Comparison of ENCODE assay signal across 8 mouse cellular contexts in the genomic region with DNA sequence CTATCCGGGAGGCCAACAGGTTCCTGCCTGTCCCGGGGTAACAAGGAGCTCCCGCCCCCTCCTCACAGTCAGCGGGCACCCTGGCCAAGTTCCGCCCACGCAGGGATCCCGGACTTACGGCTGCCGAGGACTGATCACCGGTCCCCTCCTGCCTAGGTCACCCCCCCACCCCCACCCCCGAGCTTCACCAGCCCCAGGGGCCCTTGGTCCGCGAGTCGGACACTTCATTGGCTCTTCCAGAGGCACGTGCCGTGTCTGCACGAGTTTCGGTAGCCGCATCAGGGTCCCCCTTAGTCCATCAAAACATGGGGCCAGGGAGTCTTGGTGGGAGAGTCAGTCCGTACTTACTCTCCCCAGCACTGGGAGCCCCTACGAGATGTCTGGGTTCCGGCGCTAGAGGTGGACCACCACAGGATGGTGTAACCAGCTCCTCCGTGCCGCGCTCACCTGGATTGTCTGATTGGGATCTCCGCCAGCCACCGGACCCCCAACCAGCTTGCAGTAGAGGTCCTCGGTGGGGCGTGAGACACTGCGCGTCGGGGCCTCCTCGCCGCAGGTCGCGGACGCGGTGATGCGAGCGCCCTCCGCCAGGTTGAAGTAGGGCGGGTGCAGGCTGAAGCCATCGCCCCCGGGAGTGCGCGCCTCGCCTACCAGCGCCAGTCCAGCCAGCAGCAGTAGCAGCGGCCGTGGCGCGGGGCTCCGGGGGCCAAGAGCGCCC. TPM values are rescaled to one million over a fixed set of nuclear protein-coding genes. Genes with fewer than 3 reads are reported as not detected.
DNase-seq lines count a peak whose midpoint lies in the region; ATAC-seq lines count a peak whose summit lies in the region.

No protein-coding gene starts in this region.

- peaks cover 68% of the 10 kb centered on the region for H3K4me1 ChIP-seq in limb, embryonic 10.5 days
- peaks cover 46% of the 10 kb centered on the region for H3K4me1 ChIP-seq in midbrain, embryonic 13.5 days (replicated peaks)

- peak overlapping the region; percentile 77 for H3K4me3 ChIP-seq in limb, embryonic 10.5 days
- H3K4me3 ChIP-seq in midbrain, embryonic 13.5 days (replicated peaks) = peak overlapping the region; percentile 59

- no peaks in the 10 kb centered on the region for H3K36me3 ChIP-seq in limb, embryonic 10.5 days
- no peaks in the 10 kb centered on the region for H3K36me3 ChIP-seq in midbrain, embryonic 13.5 days

- peak; percentile 22 for ATAC-seq in midbrain, embryonic 13.5 days
- ATAC-seq in monocyte, adult 5-6 weeks (replicated peaks; ENCODE audit: insufficient number of reproducible peaks, low FRiP score, low TSS enrichment, poor library complexity, severe bottlenecking) = no peak

- peak overlapping the region; percentile 83 for H3K27ac ChIP-seq in limb, embryonic 10.5 days
- no peak overlapping the region for H3K27ac ChIP-seq in midbrain, embryonic 13.5 days

- peaks cover 45% of the 10 kb centered on the region for H3K27me3 ChIP-seq in limb, embryonic 10.5 days (ENCODE audit: low read depth, poor library complexity, severe bottlenecking)
- H3K27me3 ChIP-seq in midbrain, embryonic 13.5 days = peaks cover 50% of the 10 kb centered on the region

- DNase-seq in lung, adult 18-20 months = peak; percentile 67 to 78
- DNase-seq in lung, postnatal 25 days (ENCODE audit: low spot score) = no peak
- peak; percentile 62 for DNase-seq in embryo, embryonic 10.5 days (ENCODE audit: low spot score)
- DNase-seq in heart, postnatal 14 days = peak; percentile 41 to 53
- no peak for DNase-seq in limb, embryonic 10.5 days (ENCODE audit: low spot score)
- DNase-seq in right cerebral cortex, postnatal 36 days (ENCODE audit: low spot score in 2 of 2) = no peak

- intact Hi-C loops in heart, postnatal 14 days (cut with DNase I) = no loop called here

- H3K9me3 ChIP-seq in limb, embryonic 10.5 days (replicated peaks) = no peaks in the 10 kb centered on the region
- H3K9me3 ChIP-seq in midbrain, embryonic 13.5 days = no peaks in the 10 kb centered on the region

- peak overlapping the region; percentile 95 for H3K4me2 ChIP-seq in midbrain, embryonic 13.5 days (replicated peaks)

- peak overlapping the region; percentile 70 for H3K9ac ChIP-seq in midbrain, embryonic 13.5 days (replicated peaks)

- WGBS in limb, embryonic 10.5 days = under 1% methylated on average over 55 of the region's 55 CpGs
- WGBS in midbrain, embryonic 13.5 days = under 1% methylated on average over 55 of the region's 55 CpGs

RNA-seq across cellular contexts. Expression of a gene that starts 0.5 kb away (rescaled TPM):
- total RNA-seq in heart, postnatal 14 days (2021) = 10 to 100 TPM; 43.1 to 63.7 TPM
- polyA plus RNA-seq in limb, embryonic 10.5 days (2016; fragmentation: Nextera tagmentation; extraction: Ambion mirVana) = 18.1 and 18.2 TPM in 2 replicates
- polyA plus RNA-seq in midbrain, embryonic 13.5 days (2015; fragmentation: Nextera tagmentation; extraction: Ambion mirVana) = 1.4 and 1.7 TPM in 2 replicates
- total RNA-seq in monocyte, adult 5-6 weeks (2017) = 0.29 to 7.1 TPM (median 0.29 TPM) in 3 replicates

RNA-seq across cellular contexts. Expression of a gene that starts 32.0 kb away (rescaled TPM):
- total RNA-seq in heart, postnatal 14 days (2021) = 100 to 1,000 TPM; 460 to 507 TPM
- 530 and 637 TPM in 2 replicates for polyA plus RNA-seq in limb, embryonic 10.5 days (2016; fragmentation: Nextera tagmentation; extraction: Ambion mirVana)
- polyA plus RNA-seq in midbrain, embryonic 13.5 days (2015; fragmentation: Nextera tagmentation; extraction: Ambion mirVana) = 418 and 448 TPM in 2 replicates
- total RNA-seq in monocyte, adult 5-6 weeks (2017) = 1,771 to 2,174 TPM (median 1,777 TPM) in 3 replicates

RNA-seq across cellular contexts. Expression of a gene that starts 48.1 kb away (rescaled TPM):
- total RNA-seq in heart, postnatal 14 days (2021) = 10 to 100 TPM; 14.3 to 14.6 TPM
- polyA plus RNA-seq in limb, embryonic 10.5 days (2016; fragmentation: Nextera tagmentation; extraction: Ambion mirVana) = 14.6 and 16.4 TPM in 2 replicates
- 18.2 and 21.6 TPM in 2 replicates for polyA plus RNA-seq in midbrain, embryonic 13.5 days (2015; fragmentation: Nextera tagmentation; extraction: Ambion mirVana)
- 16.9 to 23.7 TPM (median 20.6 TPM) in 3 replicates for total RNA-seq in monocyte, adult 5-6 weeks (2017)

RNA-seq across cellular contexts. Expression of a gene that starts 53.9 kb away (rescaled TPM):
- 10 to 100 TPM; 87.1 to 95.9 TPM for total RNA-seq in heart, postnatal 14 days (2021)
- polyA plus RNA-seq in limb, embryonic 10.5 days (2016; fragmentation: Nextera tagmentation; extraction: Ambion mirVana) = 264 and 295 TPM in 2 replicates
- 213 TPM in 2 replicates for polyA plus RNA-seq in midbrain, embryonic 13.5 days (2015; fragmentation: Nextera tagmentation; extraction: Ambion mirVana)
- total RNA-seq in monocyte, adult 5-6 weeks (2017) = 50.1 to 102 TPM (median 65.6 TPM) in 3 replicates

Comparison
In these comparisons a context has a peak if more than half of its experiments do, and no peak if none do; other contexts are left out.
1. DNase-seq: peak in lung, adult 18-20 months (2 of 2), embryo, embryonic 10.5 days (single experiment) and heart, postnatal 14 days (2 of 2); none in lung, postnatal 25 days (single experiment), limb, embryonic 10.5 days (single experiment) and right cerebral cortex, postnatal 36 days (0 of 2).